Mouse (Mus musculus): ENCODE results near the gene Fbln2. TPM values are rescaled to one million over a fixed set of nuclear protein-coding genes. Genes with fewer than 3 reads are reported as not detected.

Fbln2 gene
- polyA plus RNA-seq, 1 experiment from 2014 or later: 260 TPM

- WGBS: 78% methylated on average over 10 of the region's 10 CpGs
- Histone ChIP-seq H3K27me3 (peaks cover 49% of the 10 kb centered on the region), H3K9ac (no peak overlapping the region), H3K36me3 (no peaks in the 10 kb centered on the region), H3K4me3 (replicated peaks) (no peak overlapping the region), H3K4me2 (replicated peaks) (no peak overlapping the region), H3K27ac (replicated peaks) (no peak overlapping the region), H3K4me1 (peaks cover 7% of the 10 kb centered on the region), H3K9me3 (replicated peaks) (no peaks in the 10 kb centered on the region)
- ATAC-seq (ENCODE audit: insufficient number of reproducible peaks, low FRiP score, low TSS enrichment, low read depth): no peak
Measured at GRCm38 (mm10) chr6:91290937-91291336, 78.7 kb downstream of the Fbln2 start.

GRCm38 (mm10) chr6:91295431-91295830 is 83.2 kb downstream of the Fbln2 start:
- no peaks in the 10 kb centered on the region for H3K36me3 ChIP-seq
- no peak for ATAC-seq (ENCODE audit: insufficient number of reproducible peaks, low FRiP score, low TSS enrichment, low read depth)
- H3K4me3 ChIP-seq (replicated peaks): no peak overlapping the region
- H3K9ac ChIP-seq: no peak overlapping the region
- no peak overlapping the region for H3K27ac ChIP-seq (replicated peaks)
- H3K9me3 ChIP-seq (replicated peaks): no peaks in the 10 kb centered on the region
- peaks cover 13% of the 10 kb centered on the region; the same call in 1 of the 2 replicates for H3K27me3 ChIP-seq
- 74% methylated on average over 4 of the region's 4 CpGs for WGBS
- 0 out of 2 replicates have a peak, but pooled peaks cover 5% of the 10 kb centered on the region for H3K4me1 ChIP-seq
- no peak overlapping the region for H3K4me2 ChIP-seq (replicated peaks)

DNA sequence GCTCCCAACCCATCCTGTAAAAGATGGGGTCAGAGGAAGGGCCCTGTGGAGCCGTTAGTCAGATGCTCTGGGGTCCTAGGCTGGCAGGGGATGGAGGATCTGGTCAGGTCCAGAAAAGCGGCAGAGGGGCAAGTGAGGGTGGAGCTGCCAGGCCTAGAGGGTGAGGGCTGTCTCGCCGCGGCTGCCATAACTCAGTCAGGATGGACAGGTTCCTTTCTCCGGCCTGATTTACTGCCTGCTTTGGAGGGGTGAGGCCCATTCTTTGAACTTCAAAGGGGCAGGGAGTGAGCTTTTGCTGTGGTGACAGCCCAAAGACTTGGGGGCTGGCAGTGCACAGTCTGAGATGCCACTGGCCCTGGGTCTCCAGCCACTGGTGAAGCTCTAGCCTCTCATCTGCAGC is 86.6 kb downstream of the Fbln2 start:
- 0 out of 2 replicates have a peak, but pooled peaks cover 4% of the 10 kb centered on the region for H3K27me3 ChIP-seq
- no peak overlapping the region for H3K4me3 ChIP-seq (replicated peaks)
- WGBS: 56% methylated on average over 6 of the region's 6 CpGs
- no peak overlapping the region for H3K4me2 ChIP-seq (replicated peaks)
- 0 out of 2 replicates have a peak, but pooled peaks cover 5% of the 10 kb centered on the region for H3K4me1 ChIP-seq
- no peak for ATAC-seq (ENCODE audit: insufficient number of reproducible peaks, low FRiP score, low TSS enrichment, low read depth)
- no peaks in the 10 kb centered on the region for H3K9me3 ChIP-seq (replicated peaks)
- H3K9ac ChIP-seq: no peak overlapping the region
- H3K36me3 ChIP-seq: no peaks in the 10 kb centered on the region
- H3K27ac ChIP-seq (replicated peaks): no peak overlapping the region

DNA sequence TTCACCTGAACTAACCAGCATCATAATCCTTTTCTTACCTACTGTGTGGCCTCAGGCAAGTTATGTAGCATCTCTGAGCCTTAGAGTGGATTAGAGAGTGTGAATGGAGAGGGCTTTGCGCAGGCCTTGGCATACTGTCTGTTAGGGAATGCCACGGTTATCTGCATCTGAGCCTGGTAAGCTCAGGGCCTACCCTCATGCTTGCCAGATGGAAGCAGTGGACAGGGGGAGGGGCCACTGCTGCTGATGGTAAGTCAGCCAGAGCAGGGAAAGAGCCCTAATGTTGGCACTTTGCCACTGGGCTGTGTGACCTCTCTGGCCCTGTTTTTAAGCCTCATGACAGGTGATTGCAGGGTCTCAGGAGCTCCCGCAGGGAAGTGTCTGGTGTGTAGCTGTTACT is 87.8 kb downstream of the Fbln2 start:
- H3K4me1 ChIP-seq: 0 out of 2 replicates have a peak, but pooled peaks cover 5% of the 10 kb centered on the region
- ATAC-seq (ENCODE audit: insufficient number of reproducible peaks, low FRiP score, low TSS enrichment, low read depth): no peak
- H3K9ac ChIP-seq: no peak overlapping the region
- H3K27ac ChIP-seq (replicated peaks): no peak overlapping the region
- no peaks in the 10 kb centered on the region for H3K9me3 ChIP-seq (replicated peaks)
- H3K27me3 ChIP-seq: 0 out of 2 replicates have a peak, but pooled peaks cover 4% of the 10 kb centered on the region
- 47% methylated on average over 3 of the region's 3 CpGs for WGBS
- H3K4me3 ChIP-seq (replicated peaks): no peak overlapping the region
- no peaks in the 10 kb centered on the region for H3K36me3 ChIP-seq
- H3K4me2 ChIP-seq (replicated peaks): no peak overlapping the region

DNA sequence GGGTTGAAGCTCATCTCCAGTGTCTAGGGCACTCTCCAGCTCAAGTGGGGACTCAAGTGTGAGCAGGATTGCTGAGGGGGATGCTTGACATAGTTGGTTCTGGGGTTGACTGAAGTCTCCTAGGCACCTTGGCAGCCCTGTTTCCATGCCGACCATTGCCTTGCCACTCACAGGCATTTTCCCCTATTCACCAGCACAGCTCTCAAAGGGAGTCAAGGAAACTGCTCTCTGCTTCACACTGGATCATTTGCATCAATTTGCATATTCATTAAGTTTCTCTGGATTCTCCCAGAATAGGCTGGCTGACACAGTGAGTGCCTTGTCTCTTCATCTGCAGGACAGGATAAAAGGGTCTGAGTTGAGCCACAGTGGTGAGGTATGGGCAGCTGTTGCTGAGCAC is 89.6 kb downstream of the Fbln2 start:
- WGBS: 53% methylated on average over 1 of the region's 1 CpGs
- no peak overlapping the region for H3K27ac ChIP-seq (replicated peaks)
- no peak for ATAC-seq (ENCODE audit: insufficient number of reproducible peaks, low FRiP score, low TSS enrichment, low read depth)
- H3K36me3 ChIP-seq: no peaks in the 10 kb centered on the region
- H3K4me2 ChIP-seq (replicated peaks): no peak overlapping the region
- no peaks in the 10 kb centered on the region for H3K9me3 ChIP-seq (replicated peaks)
- H3K27me3 ChIP-seq: 0 out of 2 replicates have a peak, but pooled peaks cover 4% of the 10 kb centered on the region
- no peak overlapping the region for H3K9ac ChIP-seq
- H3K4me3 ChIP-seq (replicated peaks): no peak overlapping the region
- H3K4me1 ChIP-seq: 0 out of 2 replicates have a peak, but pooled peaks cover 5% of the 10 kb centered on the region

GRCm38 (mm10) chr6:91302337-91302736 is 90.1 kb downstream of the Fbln2 start:
- no peaks in the 10 kb centered on the region for H3K9me3 ChIP-seq (replicated peaks)
- no peak for ATAC-seq (ENCODE audit: insufficient number of reproducible peaks, low FRiP score, low TSS enrichment, low read depth)
- H3K36me3 ChIP-seq: no peaks in the 10 kb centered on the region
- no peak overlapping the region for H3K4me3 ChIP-seq (replicated peaks)
- no peak overlapping the region for H3K27ac ChIP-seq (replicated peaks)
- no peak overlapping the region for H3K9ac ChIP-seq
- WGBS: 62% methylated on average over 3 of the region's 3 CpGs
- H3K4me2 ChIP-seq (replicated peaks): no peak overlapping the region
- H3K4me1 ChIP-seq: 0 out of 2 replicates have a peak, but pooled peaks cover 5% of the 10 kb centered on the region
- H3K27me3 ChIP-seq: 0 out of 2 replicates have a peak, but pooled peaks cover 4% of the 10 kb centered on the region

GRCm38 (mm10) chr6:91304172-91304571 is 91.9 kb downstream of the Fbln2 start:
- 73% methylated on average over 4 of the region's 4 CpGs for WGBS
- H3K4me1 ChIP-seq: 0 out of 2 replicates have a peak, but pooled peaks cover 5% of the 10 kb centered on the region
- H3K4me3 ChIP-seq (replicated peaks): no peak overlapping the region
- ATAC-seq (ENCODE audit: insufficient number of reproducible peaks, low FRiP score, low TSS enrichment, low read depth): no peak
- no peak overlapping the region for H3K4me2 ChIP-seq (replicated peaks)
- H3K27me3 ChIP-seq: no peaks in the 10 kb centered on the region
- H3K9ac ChIP-seq: no peak overlapping the region
- no peaks in the 10 kb centered on the region for H3K36me3 ChIP-seq
- H3K9me3 ChIP-seq (replicated peaks): no peaks in the 10 kb centered on the region
- no peak overlapping the region for H3K27ac ChIP-seq (replicated peaks)

DNA sequence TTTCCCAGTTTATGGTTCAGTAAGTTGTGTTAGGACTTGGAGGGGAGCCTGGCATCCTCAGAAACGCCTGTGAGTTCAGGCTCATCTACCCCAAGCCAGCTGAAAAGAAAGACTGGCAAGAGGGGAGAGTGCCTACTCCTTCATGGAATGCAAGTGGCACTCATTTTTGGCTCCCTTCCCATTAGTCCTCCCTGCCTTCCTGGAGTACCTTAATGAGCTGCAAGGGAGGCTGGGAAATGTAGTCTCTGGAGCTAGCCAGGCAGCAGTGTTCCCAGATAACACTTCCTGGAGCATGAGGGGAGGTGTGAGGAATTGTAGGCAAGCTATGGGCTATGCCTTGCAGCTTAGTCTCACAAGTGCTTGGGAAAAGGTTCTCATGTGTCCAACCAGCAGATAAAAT is 95.7 kb downstream of the Fbln2 start:
- H3K4me3 ChIP-seq (replicated peaks): no peak overlapping the region
- no peak overlapping the region for H3K4me2 ChIP-seq (replicated peaks)
- no peaks in the 10 kb centered on the region for H3K27me3 ChIP-seq
- no peaks in the 10 kb centered on the region for H3K4me1 ChIP-seq
- no peak for ATAC-seq (ENCODE audit: insufficient number of reproducible peaks, low FRiP score, low TSS enrichment, low read depth)
- H3K27ac ChIP-seq (replicated peaks): no peak overlapping the region
- H3K9me3 ChIP-seq (replicated peaks): no peaks in the 10 kb centered on the region
- H3K36me3 ChIP-seq: no peaks in the 10 kb centered on the region
- no peak overlapping the region for H3K9ac ChIP-seq
- 50% methylated on average over 1 of the region's 1 CpGs for WGBS

DNA sequence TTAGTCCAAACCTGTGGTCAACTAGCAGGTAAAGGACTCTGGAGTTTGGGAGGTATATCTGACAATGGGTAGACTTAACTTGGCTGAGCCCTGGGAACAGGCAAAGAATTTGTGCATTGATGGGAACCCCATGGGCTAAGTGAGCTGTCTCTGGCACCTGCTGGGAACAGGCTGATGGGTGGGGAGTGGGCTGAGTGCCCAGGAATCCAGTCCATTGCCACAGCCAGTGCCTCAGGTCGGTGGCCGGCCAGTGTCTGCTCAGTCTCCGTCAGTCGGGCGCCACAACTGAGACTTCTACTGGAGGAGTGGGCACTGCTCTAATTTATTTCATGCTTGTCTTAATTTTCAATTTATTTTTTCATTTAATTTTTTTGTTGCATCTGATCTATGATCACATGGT is 98.9 kb downstream of the Fbln2 start:
- H3K9me3 ChIP-seq (replicated peaks): no peaks in the 10 kb centered on the region
- no peak overlapping the region for H3K4me3 ChIP-seq (replicated peaks)
- H3K4me2 ChIP-seq (replicated peaks): no peak overlapping the region
- H3K27ac ChIP-seq (replicated peaks): no peak overlapping the region
- 86% methylated on average over 5 of the region's 5 CpGs for WGBS
- H3K9ac ChIP-seq: no peak overlapping the region
- ATAC-seq (ENCODE audit: insufficient number of reproducible peaks, low FRiP score, low TSS enrichment, low read depth): no peak
- H3K36me3 ChIP-seq: no peaks in the 10 kb centered on the region
- no peaks in the 10 kb centered on the region for H3K27me3 ChIP-seq
- H3K4me1 ChIP-seq: no peaks in the 10 kb centered on the region

DNA sequence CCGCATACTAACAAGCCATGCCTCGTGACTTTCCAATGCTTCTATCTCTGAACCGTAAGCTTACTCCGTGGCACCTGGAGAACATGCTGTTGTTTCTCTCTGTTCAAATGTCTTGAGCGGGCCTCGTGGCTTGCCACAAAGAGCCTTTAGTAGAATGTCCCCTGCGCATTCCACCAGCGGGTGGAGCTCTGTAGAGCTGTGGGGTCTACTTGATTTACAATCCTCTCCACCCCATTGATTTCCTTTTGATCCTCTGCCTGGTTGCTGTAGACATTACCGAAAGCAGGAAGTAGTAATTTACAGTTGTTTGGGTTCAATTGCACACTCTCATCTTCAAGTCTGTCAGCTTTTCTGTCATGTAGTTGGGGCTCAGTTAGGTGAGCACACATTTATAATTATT is 100.2 kb downstream of the Fbln2 start:
- H3K4me2 ChIP-seq (replicated peaks): no peak overlapping the region
- no peak overlapping the region for H3K9ac ChIP-seq
- no peaks in the 10 kb centered on the region for H3K27me3 ChIP-seq
- 63% methylated on average over 9 of the region's 9 CpGs for WGBS
- H3K9me3 ChIP-seq (replicated peaks): no peaks in the 10 kb centered on the region
- H3K4me3 ChIP-seq (replicated peaks): no peak overlapping the region
- no peak overlapping the region for H3K27ac ChIP-seq (replicated peaks)
- ATAC-seq (ENCODE audit: insufficient number of reproducible peaks, low FRiP score, low TSS enrichment, low read depth): no peak
- no peaks in the 10 kb centered on the region for H3K4me1 ChIP-seq
- no peaks in the 10 kb centered on the region for H3K36me3 ChIP-seq
